Mouse (Mus musculus) layer of hippocampus, adult 18-20 months (tissue): ENCODE measurements at regions not wholly inside any gene's neighbourhood (a gene's known extent, or its start where the extent isn't known, plus 50 kb on each side); places are given as distances from the start of the nearest gene placed in this dataset.
A peak's percentile ranks its signal among the peaks of the same experiment; 100 is the strongest.

Experiments used
- DNase-seq, 2 experiments: peaks; one replicate each; pipeline ENCODE4 v3.0.0; 2022; ENCODE audit warnings: low spot score in 2 of 2

- DNase-seq, result no peak
These were observed 50.8 kb upstream of the Ptpn13 start for GRCm38 (mm10) chr5:103374162-103374561.

- DNase-seq, result no peak
These were observed 51.9 kb upstream of the Ptpn13 start for GRCm38 (mm10) chr5:103373089-103373488.

GRCm38 (mm10) chr5:103370456-103370855, 54.5 kb upstream of the Ptpn13 start:
- DNase-seq, result no peak

GRCm38 (mm10) chr5:103368993-103369392, 56.0 kb upstream of the Ptpn13 start:
- no peak for DNase-seq

- DNase-seq, result no peak
These were observed 57.8 kb upstream of the Ptpn13 start for GRCm38 (mm10) chr5:103367201-103367671.

GRCm38 (mm10) chr5:103365700-103366448, 59.1 kb upstream of the Ptpn13 start:
- DNase-seq, result no peak

- DNase-seq, result peak; percentile 23 to 33
These were observed 59.9 kb upstream of the Ptpn13 start for GRCm38 (mm10) chr5:103364791-103365699.

GRCm38 (mm10) chr5:103360775-103361247, 64.2 kb upstream of the Ptpn13 start:
- no peak for DNase-seq

- DNase-seq, result no peak
These were observed 64.6 kb upstream of the Ptpn13 start for GRCm38 (mm10) chr5:103360360-103360759.

GRCm38 (mm10) chr5:103357558-103357957, 67.4 kb upstream of the Ptpn13 start:
- no peak for DNase-seq

GRCm38 (mm10) chr5:103356500-103356899, 68.5 kb upstream of the Ptpn13 start:
- no peak for DNase-seq

GRCm38 (mm10) chr5:103355372-103356300, 69.4 kb upstream of the Ptpn13 start:
- DNase-seq, result peak in 1 of 2 experiments; percentile 73

- DNase-seq, result peak in 1 of 2 experiments; percentile 46
These were observed 81.1 kb upstream of the Ptpn13 start for GRCm38 (mm10) chr5:103343869-103344268.

- no peak for DNase-seq
These were observed 83.5 kb upstream of the Ptpn13 start for GRCm38 (mm10) chr5:103341456-103341855.

- DNase-seq, result no peak
These were observed 84.4 kb upstream of the Ptpn13 start for GRCm38 (mm10) chr5:103340626-103341025.

- no peak for DNase-seq
These were observed 88.1 kb upstream of the Ptpn13 start for GRCm38 (mm10) chr5:103336689-103337490.

- DNase-seq, result peak; percentile 59 to 80
These were observed 88.9 kb upstream of the Ptpn13 start for GRCm38 (mm10) chr5:103335916-103336688.

- DNase-seq, result no peak
These were observed 98.6 kb upstream of the Ptpn13 start for GRCm38 (mm10) chr5:103326412-103326811.

- no peak for DNase-seq
These were observed 104.7 kb upstream of the Ptpn13 start for GRCm38 (mm10) chr5:103320341-103320740.
